Mouse (Mus musculus): Measurements from ENCODE around the gene Gpx8.

Gene Gpx8

GRCm38 (mm10) chr13:113023274-113024143 lies 22.7 kb downstream of the Gpx8 start:
- no peak for DNase-seq (ENCODE audit: low spot score in 2 of 2)

DNA sequence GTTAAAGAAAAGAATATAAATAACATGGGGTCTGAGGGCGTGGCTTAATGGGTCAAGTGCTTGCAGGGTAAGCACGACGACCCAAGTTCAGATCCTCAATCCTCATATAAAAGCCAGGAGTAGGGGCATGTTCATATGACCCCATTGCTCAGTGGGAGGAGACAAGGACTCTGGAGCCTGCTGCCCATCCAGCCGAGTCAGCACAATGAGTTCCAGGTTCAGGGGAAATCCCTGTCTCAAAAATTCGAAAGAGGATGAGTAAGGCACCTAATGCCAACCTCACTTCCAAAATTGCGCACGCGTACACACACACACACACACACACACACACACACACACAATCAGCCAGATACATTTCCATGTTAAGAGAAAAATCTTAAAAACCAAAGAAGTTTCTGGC lies 23.7 kb downstream of the Gpx8 start:
- DNase-seq (ENCODE audit: low spot score in 2 of 2) = no peak

GRCm38 (mm10) chr13:113021521-113021920 lies 24.7 kb downstream of the Gpx8 start:
- no peak for DNase-seq (ENCODE audit: low spot score in 2 of 2)

DNA sequence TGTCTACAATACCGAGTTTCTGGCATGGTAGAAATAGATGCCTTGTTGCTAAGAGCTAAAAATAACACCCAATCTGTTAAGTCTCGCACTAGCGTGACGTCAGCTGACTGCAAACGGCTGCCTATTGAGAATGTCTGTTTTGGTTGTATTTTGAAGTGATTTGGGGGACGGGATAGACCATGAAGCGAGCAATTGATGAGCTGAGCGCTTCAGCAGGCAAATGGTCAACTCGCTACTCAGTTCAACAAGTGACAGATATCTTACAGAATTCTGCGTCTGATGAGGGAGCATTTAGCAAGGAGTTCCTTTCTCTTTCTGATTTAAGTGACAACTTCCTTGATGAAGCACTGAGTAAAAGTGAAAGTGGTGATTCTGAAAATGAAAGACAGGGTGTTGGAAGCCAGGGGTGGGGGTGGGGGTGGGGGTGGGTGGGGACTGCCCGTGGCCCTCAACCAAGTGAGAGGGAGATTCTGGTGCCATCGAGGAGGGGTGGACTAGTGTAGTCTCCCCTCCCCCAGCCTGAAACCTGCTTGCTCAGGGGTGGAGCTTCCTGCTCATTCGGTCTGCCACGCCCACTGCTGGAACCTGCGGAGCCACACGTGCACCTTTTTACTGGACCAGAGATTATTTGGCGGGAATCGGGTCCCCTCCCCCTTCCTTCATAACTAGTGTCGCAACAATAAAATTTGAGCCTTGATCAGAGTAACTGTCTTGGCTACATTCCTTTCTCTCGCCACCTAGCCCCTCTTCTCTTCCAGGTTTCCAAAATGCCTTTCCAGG lies 32.8 kb downstream of the Gpx8 start:
- DNase-seq (ENCODE audit: low spot score in 2 of 2) = peak; percentile 57 to 70

- DNase-seq (ENCODE audit: low spot score in 2 of 2) = no peak
These were observed 33.5 kb downstream of the Gpx8 start for GRCm38 (mm10) chr13:113012683-113013082.

DNA sequence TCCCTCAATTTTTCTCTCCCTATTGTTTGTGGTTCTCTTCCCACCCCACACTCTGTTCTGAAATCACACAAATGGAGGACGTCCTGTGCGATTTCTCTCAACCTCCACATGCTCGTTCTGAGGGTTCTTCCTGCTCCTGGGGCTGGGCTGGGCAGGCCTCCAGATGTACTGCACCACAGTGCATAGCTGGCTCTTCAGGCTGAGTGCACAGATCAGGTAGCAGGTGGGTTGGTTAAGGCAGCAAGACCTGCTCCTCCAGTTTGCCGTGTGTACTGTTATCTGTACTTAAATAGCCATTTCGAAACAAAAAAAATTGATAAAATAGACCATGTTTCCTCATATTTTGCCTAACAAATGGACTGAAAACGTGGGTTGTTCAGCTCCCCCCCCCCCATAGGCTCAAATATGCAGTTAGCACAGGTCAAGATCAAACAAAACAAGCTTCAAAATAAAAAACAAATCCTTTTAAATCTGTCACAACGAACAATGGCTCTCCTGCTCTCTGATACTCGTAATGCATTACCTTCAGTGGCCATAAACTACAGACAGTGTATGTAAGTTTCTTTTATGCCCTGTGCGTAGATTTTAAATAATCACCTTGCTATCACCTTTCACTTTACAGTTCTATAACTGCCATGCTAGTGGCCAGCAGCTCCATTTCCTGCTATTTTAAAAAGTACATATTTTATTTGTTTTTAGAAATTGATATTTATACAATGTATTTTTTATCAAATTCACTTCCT lies 45.5 kb downstream of the Gpx8 start:
- DNase-seq (ENCODE audit: low spot score in 2 of 2) = no peak

DNA sequence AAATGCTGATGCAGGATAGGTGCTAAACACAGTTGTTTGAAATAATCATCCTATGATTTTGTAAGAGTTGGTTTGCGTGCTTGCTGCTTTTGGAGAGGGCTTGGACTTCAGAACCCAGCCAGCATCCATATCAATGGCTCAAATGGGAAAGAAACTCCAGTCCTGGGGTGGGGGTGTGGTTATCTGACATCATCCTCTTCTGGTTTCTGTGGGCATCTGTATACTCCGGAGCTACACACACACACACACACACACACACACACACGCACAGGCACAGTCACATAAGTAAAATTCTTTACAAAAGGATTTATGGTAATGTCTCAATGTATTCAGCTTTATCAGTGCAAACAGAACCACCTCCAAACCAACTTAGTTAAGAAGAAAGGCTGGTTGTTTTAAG lies 46.1 kb downstream of the Gpx8 start:
- no peak for DNase-seq (ENCODE audit: low spot score in 2 of 2)

- DNase-seq (ENCODE audit: low spot score in 2 of 2) = no peak
These were observed 47.6 kb downstream of the Gpx8 start for GRCm38 (mm10) chr13:112998427-112999201.

GRCm38 (mm10) chr13:112997369-112997768 lies 48.8 kb downstream of the Gpx8 start:
- no peak for DNase-seq (ENCODE audit: low spot score in 2 of 2)

DNA sequence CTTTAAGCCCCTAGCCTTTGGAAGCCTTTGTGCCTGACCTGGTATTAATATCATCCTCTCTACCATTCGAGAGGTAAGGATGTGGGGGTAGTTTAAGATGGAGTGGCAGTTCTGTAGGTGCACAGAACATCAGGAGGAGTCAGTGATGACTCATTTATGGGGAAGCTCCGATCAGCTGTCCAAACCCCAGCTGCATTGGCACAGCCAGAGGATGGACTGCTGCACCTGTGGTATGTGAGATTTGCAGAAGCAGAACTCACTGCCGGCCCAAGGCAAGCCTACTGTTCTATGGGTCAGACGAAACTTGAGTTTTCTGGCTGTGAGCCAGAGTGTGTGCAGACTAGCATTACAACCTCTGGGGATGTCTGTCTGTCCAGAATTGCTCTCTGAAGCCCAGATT lies 49.8 kb downstream of the Gpx8 start:
- DNase-seq (ENCODE audit: low spot score in 2 of 2) = no peak

GRCm38 (mm10) chr13:112994191-112994590 lies 52.0 kb downstream of the Gpx8 start:
- DNase-seq (ENCODE audit: low spot score in 2 of 2) = peak; percentile 38 to 49

DNA sequence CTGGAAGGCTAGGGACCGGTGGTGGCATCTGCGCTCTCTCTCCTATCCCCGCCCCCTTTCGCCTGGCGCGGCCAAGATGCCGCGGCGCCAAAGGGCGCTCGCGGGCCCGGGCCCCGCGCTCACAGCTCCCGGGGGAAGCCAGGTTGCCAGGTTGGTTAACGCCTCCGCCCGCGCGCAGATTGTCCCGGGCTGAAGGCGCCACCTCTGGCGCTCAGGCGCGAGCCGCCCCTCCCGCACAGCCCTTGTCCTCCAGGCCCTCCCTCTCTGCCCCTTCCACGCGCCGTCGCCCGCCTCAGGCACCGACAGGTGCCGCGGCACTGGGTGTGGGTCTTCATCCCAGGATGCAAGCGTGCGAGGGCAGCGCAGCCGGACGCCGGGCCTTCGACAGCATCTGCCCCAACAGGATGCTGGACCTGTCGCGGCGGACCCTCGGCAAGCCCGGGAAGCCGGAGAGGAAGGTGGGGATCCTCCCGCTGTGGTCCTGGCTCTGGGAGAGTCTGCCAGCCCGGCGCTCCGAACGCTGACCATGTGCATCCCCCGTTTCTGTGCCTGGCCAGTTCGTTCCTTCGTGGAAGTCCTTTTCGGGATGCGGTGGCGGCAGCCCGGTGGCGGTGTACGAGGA lies 52.6 kb downstream of the Gpx8 start, which contains the start of gene Mcidas:
Gene Mcidas, plus strand, starts transcription at position 315 of the 622 bp plus-strand sequence.
- DNase-seq (ENCODE audit: low spot score in 2 of 2) = no peak
